23 mouse cellular contexts compared by ENCODE assay signal in the genomic region with DNA sequence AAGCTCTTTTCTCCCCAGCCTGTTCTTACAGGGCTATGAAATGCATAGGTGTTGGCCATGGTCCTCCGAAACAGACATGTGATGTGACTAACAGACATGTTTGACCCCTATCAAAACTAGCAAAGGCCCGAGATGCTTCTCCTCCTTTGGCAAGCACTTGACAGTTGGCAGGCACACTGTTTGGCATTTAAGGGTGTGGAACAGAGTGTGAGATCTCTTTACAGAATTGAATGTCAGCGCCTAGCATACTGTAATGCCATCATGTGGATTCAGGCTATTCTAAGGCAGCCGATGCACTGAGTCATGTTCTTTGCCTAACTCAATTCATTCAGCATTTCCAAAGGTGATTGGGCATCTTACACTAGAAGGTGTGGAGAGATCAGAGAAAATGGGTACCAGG.
DNase-seq lines count a peak whose midpoint lies in the region; ATAC-seq and TF ChIP-seq lines count a peak whose summit lies in the region.
"Had no signal": no experiment of that assay in that cellular context is flagged by ENCODE, and none has a peak within 500 bp of the region (broad histone marks: within the 10 kb centered on the region; RNA-seq: fewer than 3 reads in every experiment).

No protein-coding gene starts in this region.

- peaks cover 18% of the 10 kb centered on the region for H3K4me1 ChIP-seq in forebrain, embryonic 15.5 days
- H3K4me1 ChIP-seq in forebrain, embryonic 12.5 days, result peaks cover 2% of the 10 kb centered on the region; the same call in 1 of the 2 replicates
- H3K4me1 ChIP-seq in intestine, embryonic 15.5 days (replicated peaks), result no peaks in the 10 kb centered on the region
- H3K4me1 ChIP-seq: embryonic facial prominence, embryonic 12.5 days; heart, embryonic 12.5 days; megakaryocyte, embryonic 14.5 days; stomach, embryonic 15.5 days had no signal

- DNase-seq in layer of hippocampus, adult 2 months (ENCODE audit: low spot score in 2 of 2), result no peak
- no peak for DNase-seq in layer of hippocampus, adult 8-10 months (ENCODE audit: low spot score in 2 of 2)
- peak; percentile 12 for DNase-seq in right cerebral cortex, adult 18-20 months
- no peak for DNase-seq in right cerebral cortex, postnatal 4 days
- DNase-seq: adrenal gland, postnatal 36 days; B cell, adult 2 months; cerebellum, adult 2 months; heart, postnatal 36 days; kidney, postnatal 36 days; left cerebral cortex, postnatal 4 days; liver; liver, postnatal 0 days; thymus, adult 2 months had no signal

- no peak overlapping the region for H3K4me2 ChIP-seq in forebrain, embryonic 15.5 days (replicated peaks)
- no peak overlapping the region for H3K4me2 ChIP-seq in forebrain, embryonic 12.5 days
- no peak overlapping the region for H3K4me2 ChIP-seq in intestine, embryonic 15.5 days (replicated peaks)
- H3K4me2 ChIP-seq: embryonic facial prominence, embryonic 12.5 days; heart, embryonic 12.5 days; hindbrain, embryonic 15.5 days; stomach, embryonic 15.5 days had no signal

- H3K4me3 ChIP-seq in forebrain, embryonic 15.5 days, result no peak overlapping the region
- no peak overlapping the region for H3K4me3 ChIP-seq in forebrain, embryonic 12.5 days (replicated peaks)
- no peak overlapping the region for H3K4me3 ChIP-seq in layer of hippocampus, adult 2 months
- H3K4me3 ChIP-seq in intestine, embryonic 15.5 days (replicated peaks), result no peak overlapping the region
- H3K4me3 ChIP-seq: embryonic facial prominence, embryonic 12.5 days; erythroblast, embryonic 14.5 days; heart, embryonic 12.5 days; hindbrain, embryonic 15.5 days; megakaryocyte, embryonic 14.5 days; stomach, embryonic 15.5 days had no signal

- WGBS in forebrain, embryonic 15.5 days, result 70% methylated on average over 4 of the region's 4 CpGs
- 87% methylated on average over 4 of the region's 4 CpGs for WGBS in forebrain, embryonic 12.5 days
- 85% methylated on average over 4 of the region's 4 CpGs for WGBS in intestine, embryonic 15.5 days

- no peak overlapping the region for H3K27ac ChIP-seq in forebrain, embryonic 15.5 days (replicated peaks)
- H3K27ac ChIP-seq in forebrain, embryonic 12.5 days, result no peak overlapping the region
- 0 out of 2 replicates have a peak overlapping the region, but pooled peaks have one; percentile 2 for H3K27ac ChIP-seq in layer of hippocampus, adult 2 months
- no peak overlapping the region for H3K27ac ChIP-seq in intestine, embryonic 15.5 days
- H3K27ac ChIP-seq: embryonic facial prominence, embryonic 12.5 days; hindbrain, embryonic 15.5 days; stomach, embryonic 15.5 days had no signal

- TF ChIP-seq CTCF in layer of hippocampus, adult 2 months (conservative IDR thresholded peaks at IDR 0.05), result no peak

- ATAC-seq in forebrain, embryonic 15.5 days (replicated peaks), result 0 out of 2 replicates have a peak, but pooled peaks have one; percentile 55
- ATAC-seq in forebrain, embryonic 12.5 days (ENCODE audit: low FRiP score), result no peak
- ATAC-seq in intestine, embryonic 15.5 days, result no peak
- ATAC-seq: intestine, embryonic 16.5 days; liver, postnatal 0 days had no signal

- H3K9me3 ChIP-seq in forebrain, embryonic 15.5 days, result no peaks in the 10 kb centered on the region
- no peaks in the 10 kb centered on the region for H3K9me3 ChIP-seq in forebrain, embryonic 12.5 days
- H3K9me3 ChIP-seq in intestine, embryonic 15.5 days, result no peaks in the 10 kb centered on the region
- H3K9me3 ChIP-seq: embryonic facial prominence, embryonic 12.5 days; heart, embryonic 12.5 days; hindbrain, embryonic 15.5 days; megakaryocyte, embryonic 14.5 days; stomach, embryonic 15.5 days had no signal

- H3K36me3 ChIP-seq in forebrain, embryonic 15.5 days, result no peaks in the 10 kb centered on the region
- no peaks in the 10 kb centered on the region for H3K36me3 ChIP-seq in forebrain, embryonic 12.5 days (replicated peaks)
- no peaks in the 10 kb centered on the region for H3K36me3 ChIP-seq in intestine, embryonic 15.5 days
- H3K36me3 ChIP-seq: embryonic facial prominence, embryonic 12.5 days; heart, embryonic 12.5 days; hindbrain, embryonic 15.5 days; stomach, embryonic 15.5 days had no signal

- H3K9ac ChIP-seq in forebrain, embryonic 15.5 days (replicated peaks), result no peak overlapping the region
- no peak overlapping the region for H3K9ac ChIP-seq in forebrain, embryonic 12.5 days
- no peak overlapping the region for H3K9ac ChIP-seq in intestine, embryonic 15.5 days
- H3K9ac ChIP-seq: embryonic facial prominence, embryonic 12.5 days; heart, embryonic 12.5 days; hindbrain, embryonic 15.5 days; liver, postnatal 0 days; stomach, embryonic 15.5 days had no signal

- no peaks in the 10 kb centered on the region for H3K27me3 ChIP-seq in forebrain, embryonic 15.5 days
- no peaks in the 10 kb centered on the region for H3K27me3 ChIP-seq in forebrain, embryonic 12.5 days
- no peaks in the 10 kb centered on the region for H3K27me3 ChIP-seq in intestine, embryonic 15.5 days (replicated peaks)
- H3K27me3 ChIP-seq: embryonic facial prominence, embryonic 12.5 days; heart, embryonic 12.5 days; hindbrain, embryonic 15.5 days; megakaryocyte, embryonic 14.5 days; stomach, embryonic 15.5 days had no signal
